Mouse (Mus musculus): Measurements from ENCODE around the gene Rreb1. TPM values are rescaled to one million over a fixed set of nuclear protein-coding genes. Genes with fewer than 3 reads are reported as not detected.

Gene Rreb1
- total RNA-seq, 2 experiments from 2014 or later, result 17.1 to 20.8 TPM

DNA sequence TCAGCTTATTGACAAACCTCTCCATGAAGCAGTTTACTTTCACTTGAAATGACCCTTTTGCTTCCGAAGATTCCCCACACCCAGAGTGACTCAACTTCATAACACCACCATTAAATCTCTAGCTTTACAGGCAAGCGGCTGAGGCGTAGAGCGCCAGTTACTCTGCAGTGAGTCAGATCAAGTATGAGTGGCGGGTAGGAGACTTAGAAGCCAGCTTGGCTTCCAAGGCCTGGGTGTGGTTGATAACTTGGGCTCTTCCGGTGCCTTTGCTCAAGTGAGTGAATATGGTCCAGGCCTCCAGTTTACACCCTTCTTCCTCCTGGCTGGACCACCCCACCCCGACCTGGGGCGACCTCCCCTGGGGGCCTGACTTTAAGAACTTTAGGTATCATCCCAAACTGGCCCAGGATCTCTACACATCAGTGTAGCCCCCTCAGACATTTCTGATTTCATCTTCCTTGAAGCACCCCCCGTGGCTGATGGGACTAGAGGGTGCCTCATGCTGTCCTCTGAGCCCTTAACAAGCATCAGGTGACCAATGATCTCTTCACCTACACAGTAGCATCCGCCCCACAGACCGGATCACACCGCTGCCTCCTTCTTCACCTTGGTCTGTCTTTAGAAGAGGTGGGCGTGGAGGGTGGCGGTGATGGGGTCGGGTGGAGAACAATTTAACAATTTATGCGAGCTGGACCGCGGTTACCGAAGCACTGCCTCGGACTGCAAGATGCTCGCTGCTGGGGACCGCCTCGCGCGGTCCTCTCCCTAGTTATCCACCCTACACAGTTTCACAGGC, 651 bp upstream of the Rreb1 start:
- intact Hi-C loops (cut with DNase I), result no loop called here
- no peak for DNase-seq (ENCODE audit: extremely low spot score in 1 of 2, low spot score in 2 of 2)

DNA sequence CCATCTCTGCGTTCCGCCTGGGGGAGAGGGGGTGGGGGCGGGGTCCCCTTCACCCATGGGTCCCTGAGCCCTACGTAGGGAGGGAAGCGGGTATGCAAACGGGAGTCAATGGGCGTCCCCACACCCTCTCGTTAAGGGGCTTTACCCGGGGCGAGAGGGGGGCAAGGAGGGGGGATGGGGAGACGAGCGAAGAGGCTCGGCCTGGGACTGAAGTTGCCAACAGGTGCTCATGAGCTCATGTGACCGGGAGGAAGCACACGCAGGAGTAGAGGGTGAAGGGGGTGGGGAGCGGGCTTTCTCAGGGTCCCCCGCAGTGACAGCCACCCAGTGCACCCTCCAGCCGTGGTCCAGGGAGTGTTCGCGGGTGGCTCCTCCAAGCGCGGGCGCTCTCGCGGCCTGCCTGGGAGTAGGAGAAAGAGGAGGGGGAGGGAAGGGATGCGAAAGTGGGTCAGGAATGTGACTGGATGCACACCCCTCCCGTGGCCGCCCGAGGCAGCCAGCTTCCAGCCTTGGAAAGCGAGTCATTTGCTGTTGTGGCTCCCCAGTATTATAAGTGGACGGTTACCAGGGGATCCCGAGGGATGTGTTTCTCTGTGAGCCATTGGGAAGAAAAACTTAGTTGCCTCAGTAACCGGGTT, 513 bp downstream of the Rreb1 start:
- intact Hi-C loops (cut with DNase I), result no loop called here
- DNase-seq (ENCODE audit: extremely low spot score in 1 of 2, low spot score in 2 of 2), result peak; percentile 16 to 70

DNA sequence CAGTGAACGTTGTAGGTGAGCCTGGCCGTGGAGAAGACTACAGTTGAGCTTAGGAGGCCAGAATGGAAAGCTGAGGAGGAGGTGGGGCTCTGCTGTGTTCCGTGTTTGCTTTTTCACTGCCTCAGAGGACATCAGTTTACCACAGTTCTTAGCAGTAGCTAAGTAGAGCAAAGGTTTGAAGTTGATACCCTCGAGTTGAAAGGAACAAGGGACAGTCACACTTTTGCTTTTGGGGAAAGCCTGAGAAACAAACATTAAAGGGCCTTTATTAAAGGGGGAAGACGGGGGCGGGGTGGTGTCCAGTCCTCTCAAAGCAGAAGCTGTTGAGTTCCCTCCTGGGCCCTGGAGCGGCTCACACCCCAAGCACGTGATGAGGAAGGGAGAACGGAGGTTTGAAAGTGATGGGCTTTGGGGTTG, 1.1 kb downstream of the Rreb1 start:
- DNase-seq (ENCODE audit: extremely low spot score in 1 of 2, low spot score in 2 of 2), result peak in 1 of 2 experiments; percentile 51
- intact Hi-C loops (cut with DNase I), result no loop called here

DNA sequence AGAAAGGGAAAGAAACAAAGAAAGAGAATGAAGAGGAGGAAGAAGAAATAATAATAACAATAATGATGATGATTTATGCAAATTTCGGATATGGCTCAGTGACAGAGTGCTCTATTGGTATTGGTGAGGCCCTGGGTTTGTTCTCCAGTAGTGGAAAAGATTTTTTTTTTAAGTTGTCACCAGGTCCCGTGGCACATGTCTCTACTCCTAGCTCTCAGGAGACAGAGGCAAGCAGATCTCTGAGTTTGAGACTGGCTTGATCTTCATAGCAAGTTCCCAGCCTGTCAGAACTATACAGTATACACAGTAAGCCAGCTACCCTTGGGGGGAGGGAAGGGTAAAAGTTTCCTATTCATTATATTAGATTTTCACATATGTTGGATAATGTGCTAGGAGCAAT, 3.4 kb downstream of the Rreb1 start:
- intact Hi-C loops (cut with DNase I), result no loop called here
- no peak for DNase-seq (ENCODE audit: extremely low spot score in 1 of 2, low spot score in 2 of 2)

DNA sequence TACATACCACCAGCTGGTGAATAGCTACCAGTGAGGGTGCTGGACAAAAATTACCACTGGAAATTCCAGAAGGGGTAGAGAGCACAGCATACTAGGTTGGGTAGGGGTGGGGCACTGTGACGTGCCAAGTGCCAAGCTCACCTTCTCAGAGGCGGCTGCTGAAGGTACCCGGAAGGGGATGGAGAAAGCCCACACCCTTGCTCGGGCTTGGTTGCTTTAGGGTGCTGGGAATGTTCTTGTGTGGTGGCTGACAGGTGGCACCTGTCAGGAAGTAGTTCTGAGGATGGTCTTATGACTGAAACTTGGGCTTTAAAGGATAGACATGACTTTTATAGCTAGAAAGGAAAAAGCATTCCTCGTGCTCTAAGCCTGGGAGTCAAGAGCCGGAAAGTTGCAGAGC, 3.9 kb downstream of the Rreb1 start:
- no peak for DNase-seq (ENCODE audit: extremely low spot score in 1 of 2, low spot score in 2 of 2)
- intact Hi-C loops (cut with DNase I), result no loop called here

DNA sequence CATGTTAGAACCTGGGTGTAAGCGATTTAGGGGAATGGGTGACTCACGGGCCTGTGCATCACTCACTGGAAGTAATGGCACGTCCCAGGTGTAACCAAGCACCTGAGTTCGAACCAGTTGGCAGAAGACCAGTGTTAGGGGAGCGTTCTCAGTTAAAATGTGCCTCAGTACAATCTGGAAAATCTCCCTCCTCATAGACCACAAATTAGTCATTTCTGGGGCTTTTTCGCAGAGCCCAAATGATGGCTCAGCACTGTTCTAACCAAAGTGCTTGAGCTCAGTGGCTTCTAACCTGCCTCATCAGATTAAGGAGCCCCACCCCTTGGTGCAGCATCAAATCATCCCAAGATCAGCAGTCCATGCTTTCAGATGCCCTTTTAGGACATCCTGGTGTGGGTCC, 5.5 kb downstream of the Rreb1 start:
- intact Hi-C loops (cut with DNase I), result no loop called here
- no peak for DNase-seq (ENCODE audit: extremely low spot score in 1 of 2, low spot score in 2 of 2)

DNA sequence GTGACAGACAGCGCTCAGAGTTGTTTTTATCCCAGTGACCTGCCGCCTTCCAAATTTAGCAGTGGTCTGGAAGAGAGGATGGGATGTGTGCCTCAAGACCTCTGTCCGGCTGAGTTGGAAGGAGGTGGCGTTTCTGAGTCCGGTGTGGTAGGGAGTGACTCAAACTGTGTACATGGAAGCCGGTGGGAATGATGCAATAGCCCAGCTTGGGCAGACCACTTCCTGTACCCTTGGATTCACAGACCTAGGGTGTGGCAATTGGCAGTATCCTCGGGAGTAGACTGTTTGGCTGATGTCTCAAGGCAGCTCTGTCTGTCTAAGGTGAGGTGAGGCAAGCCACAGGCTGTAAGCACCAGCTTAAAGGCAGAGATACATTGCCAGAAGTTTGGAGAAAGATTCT, 6.0 kb downstream of the Rreb1 start:
- no peak for DNase-seq (ENCODE audit: extremely low spot score in 1 of 2, low spot score in 2 of 2)
- intact Hi-C loops (cut with DNase I), result no loop called here

DNA sequence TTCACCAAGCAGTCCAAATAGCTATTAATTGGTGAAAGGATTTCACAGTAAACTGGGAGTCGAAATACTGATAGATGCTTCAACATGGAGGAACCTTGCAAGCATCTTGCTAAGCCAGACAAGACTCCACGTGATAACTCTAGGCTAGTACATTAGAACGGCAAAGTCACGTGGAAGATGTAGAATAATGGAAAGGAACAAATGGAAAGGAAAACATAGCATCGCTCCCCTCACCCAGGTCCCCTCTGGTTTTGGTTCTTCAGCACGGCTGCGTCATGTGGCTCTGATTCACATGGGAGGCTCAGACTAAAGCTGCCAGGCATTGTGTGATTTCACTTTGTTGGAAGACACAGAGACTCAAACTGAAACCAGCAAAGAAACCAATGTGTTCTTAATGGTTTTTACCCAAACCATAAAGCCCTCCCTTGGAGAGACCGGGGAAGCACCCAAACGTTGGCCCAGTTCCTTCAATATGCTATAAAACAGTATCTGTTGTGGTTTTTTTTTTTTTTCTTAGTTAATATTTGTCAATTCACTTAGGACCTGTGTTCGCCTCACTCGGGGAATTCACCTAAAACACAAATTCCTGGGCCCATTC, 14.6 kb downstream of the Rreb1 start:
- intact Hi-C loops (cut with DNase I), result no loop called here
- no peak for DNase-seq (ENCODE audit: extremely low spot score in 1 of 2, low spot score in 2 of 2)

DNA sequence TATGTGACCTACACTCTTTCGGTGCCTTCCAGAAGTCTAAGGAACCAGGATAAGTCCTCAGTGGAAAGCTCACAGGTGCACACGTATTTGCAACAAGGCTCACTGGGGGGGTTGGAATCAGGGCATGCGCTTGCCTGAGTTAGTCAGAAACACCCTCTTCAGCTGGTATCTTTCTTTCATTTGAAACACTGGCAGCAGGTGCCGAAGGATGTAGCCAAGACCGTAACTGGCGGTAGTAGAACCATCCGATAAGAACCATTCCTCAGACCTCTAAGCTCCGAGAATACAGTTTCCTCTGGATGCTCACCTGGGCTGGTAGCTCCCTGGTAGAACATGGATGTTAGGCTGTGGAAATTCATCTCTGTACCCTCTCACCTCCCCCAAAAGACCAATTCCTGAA, 20.6 kb downstream of the Rreb1 start:
- intact Hi-C loops (cut with DNase I), result no loop called here
- no peak for DNase-seq (ENCODE audit: extremely low spot score in 1 of 2, low spot score in 2 of 2)

DNA sequence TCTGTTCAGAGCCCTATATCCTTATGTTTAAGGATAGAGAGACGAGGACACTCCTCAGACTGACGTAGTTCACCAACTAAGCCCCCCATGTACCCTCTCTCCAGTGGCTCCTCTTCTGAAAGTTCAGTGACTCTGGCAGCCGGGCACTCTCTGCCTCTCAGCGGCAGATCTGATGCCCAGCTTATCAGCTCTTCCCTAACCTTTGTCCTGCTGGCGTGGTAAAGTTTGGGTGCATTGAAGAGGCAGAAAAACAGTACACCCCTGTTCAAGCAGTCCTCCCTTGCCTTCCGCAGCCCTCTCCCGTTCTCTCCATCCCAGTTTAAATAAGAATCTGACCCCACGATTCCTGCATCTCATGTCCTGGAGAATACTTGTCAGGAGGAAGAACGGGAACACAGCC, 21.2 kb downstream of the Rreb1 start:
- intact Hi-C loops (cut with DNase I), result no loop called here
- no peak for DNase-seq (ENCODE audit: extremely low spot score in 1 of 2, low spot score in 2 of 2)

DNA sequence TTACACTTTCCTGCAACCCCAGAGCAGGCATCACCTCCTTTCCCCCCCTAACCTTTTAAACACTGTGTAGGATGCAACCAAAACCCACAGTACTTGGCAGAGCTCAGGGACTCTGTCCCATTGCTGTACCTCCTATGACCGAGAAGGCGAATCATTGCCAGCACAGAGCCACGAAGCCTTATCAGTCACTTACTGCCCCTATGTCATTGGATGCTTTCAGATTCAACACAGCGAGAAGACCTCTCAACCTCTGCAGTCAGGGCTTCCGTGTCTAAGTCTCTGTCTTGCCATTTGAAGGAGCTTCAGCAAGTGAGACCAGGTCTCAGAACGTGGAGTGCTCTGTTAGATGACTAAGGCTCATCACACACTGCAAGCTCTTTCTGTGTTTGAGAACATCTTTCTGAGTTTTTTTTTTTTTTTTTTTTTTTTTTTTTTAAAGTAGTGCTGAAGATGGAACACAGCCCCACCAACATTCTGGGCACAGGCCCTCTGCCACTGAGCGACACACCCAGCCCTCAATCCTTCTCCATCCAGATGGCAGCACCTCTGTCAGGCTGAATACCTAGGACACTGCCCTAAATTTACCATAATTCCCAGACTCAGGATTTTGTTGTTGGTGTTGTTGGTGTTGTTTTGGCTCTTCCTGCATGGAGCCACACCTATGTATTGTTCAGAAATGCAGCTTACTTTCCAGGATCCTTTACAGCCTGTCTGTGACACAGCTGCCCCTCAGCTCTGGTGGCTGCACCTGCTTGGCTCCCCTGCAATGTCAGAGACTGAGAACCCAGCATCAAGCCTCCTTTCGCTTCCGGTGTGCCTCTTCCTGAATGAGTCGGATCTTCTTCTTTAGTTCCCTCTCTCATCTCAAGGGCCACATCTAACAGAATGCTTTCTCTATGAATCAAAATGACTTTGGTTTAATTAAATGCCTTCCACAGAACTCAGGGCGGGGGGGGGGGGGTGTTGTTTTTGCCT, 23.2 kb downstream of the Rreb1 start:
- intact Hi-C loops (cut with DNase I), result no loop called here
- no peak for DNase-seq (ENCODE audit: extremely low spot score in 1 of 2, low spot score in 2 of 2)

DNA sequence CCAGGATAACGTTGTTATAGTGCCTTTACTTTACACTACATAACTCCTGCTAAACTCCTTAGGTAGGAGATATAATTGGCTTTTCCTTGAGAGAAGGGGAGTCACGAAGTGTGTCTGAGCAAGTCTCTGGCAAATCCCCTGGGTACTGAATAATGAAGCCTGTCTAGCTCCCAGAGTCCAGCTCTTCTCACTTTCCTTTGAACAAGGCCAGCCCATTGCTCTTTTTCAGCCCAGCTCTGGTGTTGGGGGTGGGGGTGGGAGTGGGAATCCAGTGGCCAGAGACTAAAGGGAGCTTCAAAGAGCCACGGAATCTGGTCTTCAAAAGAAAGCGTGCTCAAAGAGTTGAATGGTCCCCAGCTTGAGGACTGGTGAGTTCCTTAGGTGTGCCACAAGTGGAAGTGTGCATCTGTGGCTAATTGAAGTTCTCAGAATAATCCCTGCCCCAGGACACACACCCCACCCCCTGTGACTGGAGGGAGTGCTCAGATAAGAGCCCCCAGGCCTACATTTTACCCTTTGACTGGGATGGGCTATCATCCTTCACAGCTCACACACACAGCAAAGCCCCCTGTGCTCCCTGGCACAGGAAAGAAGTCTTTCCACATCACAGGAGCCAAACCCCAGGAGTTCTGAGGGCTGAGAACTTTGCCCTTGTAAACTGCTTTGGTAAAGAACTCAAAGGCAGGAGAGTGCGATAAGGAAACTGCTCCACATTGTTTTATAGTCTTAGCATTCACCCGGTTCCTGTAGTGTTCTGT, 24.2 kb downstream of the Rreb1 start:
- intact Hi-C loops (cut with DNase I), result no loop called here
- DNase-seq (ENCODE audit: extremely low spot score in 1 of 2, low spot score in 2 of 2), result no peak

DNA sequence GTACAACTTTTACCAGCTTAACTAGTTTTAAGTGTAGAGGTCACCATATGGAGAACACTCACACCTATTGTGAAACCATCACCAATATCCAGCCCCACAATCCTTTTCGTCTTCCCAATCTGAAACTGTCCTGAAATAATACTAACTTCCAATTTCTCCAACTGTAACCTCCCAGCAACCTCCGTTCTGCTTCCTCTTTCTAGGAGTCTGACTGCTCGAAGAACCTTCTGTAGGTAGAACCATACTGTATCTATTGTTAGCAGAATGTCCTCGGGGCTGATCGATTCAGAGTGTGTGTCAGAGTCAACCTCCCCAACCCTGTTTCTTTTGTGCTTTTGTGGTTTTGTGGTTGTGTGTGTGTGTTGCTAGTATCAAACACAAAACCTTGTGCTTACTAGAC, 25.0 kb downstream of the Rreb1 start:
- intact Hi-C loops (cut with DNase I), result no loop called here
- no peak for DNase-seq (ENCODE audit: extremely low spot score in 1 of 2, low spot score in 2 of 2)

DNA sequence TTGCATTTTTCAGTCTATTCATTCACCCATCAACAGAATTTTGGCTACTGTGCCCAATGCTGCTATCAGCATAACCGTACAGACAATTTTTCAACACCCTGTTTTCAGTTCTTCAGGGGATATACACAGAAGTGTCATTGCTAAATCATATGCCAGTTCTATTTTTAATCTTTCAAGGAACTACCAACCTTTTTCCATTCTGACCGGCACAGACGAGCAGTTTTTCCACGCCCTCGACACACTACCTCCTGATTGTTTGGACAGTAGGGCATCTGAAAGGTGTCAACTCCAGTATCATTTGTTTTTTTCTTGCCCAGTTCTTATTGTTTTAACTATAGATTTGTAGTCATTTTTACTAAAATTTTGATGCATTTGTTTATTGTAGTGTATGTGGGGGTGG, 25.8 kb downstream of the Rreb1 start:
- intact Hi-C loops (cut with DNase I), result no loop called here
- DNase-seq (ENCODE audit: extremely low spot score in 1 of 2, low spot score in 2 of 2), result no peak

DNA sequence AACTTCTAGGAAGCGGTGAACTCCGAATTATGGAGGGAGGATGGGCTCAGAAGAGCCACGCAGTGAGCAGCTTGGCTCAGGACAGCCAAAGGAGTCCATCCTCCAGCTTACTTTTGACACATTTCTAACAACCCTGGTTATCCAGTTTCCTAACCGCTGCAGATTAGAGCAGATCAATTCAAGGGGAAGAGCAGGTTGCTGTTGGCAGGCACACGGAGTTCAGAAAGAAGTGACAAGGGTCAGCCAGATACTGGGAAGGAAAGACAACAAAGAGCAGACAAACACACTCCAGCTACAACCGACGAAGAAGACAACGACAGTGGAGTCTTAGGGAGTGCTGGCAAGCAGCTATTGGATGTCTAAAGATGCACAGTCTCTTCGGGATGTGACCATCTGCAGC, 36.8 kb downstream of the Rreb1 start:
- no peak for DNase-seq (ENCODE audit: extremely low spot score in 1 of 2, low spot score in 2 of 2)
- intact Hi-C loops (cut with DNase I), result no loop called here

DNA sequence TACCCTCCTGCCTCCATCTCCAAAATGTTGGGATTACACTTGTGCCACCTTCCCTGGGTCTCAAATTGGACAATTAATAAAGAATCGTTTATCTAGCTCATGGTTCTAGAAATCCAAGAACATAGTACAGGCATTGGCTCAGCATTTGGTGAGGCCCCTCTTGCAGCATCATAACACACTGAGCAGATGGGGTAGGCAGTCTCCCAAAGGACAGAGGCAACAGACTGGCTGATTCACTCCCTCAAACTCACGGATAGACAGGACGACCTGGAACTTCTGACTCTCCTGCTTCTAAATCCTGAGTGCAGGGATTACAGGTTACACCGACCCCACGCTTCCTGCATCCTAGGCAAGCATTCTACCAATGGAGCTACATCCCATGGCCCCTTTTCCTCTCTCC, 38.5 kb downstream of the Rreb1 start:
- no peak for DNase-seq (ENCODE audit: extremely low spot score in 1 of 2, low spot score in 2 of 2)
- intact Hi-C loops (cut with DNase I), result no loop called here

DNA sequence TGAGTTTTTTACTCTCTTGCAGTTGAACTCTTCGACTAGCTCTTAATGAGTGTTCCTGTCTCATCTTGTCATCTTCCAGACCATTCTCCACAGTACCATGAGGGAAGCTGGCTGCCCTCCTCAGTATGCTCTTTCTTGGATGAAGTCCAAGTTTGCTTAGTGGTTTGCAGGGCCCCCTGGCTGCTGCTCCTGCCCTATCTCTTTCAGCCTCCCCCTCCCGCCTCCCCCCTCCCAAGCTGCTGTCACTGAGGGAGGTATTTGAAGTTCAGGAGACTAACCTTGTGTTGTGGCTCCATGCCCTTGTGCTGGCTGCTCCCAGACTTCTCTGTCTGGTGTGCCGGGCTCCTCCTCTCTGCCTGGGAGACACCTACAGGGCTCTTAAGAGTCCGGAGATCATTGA, 43.2 kb downstream of the Rreb1 start:
- intact Hi-C loops (cut with DNase I), result loop anchor here (10.0 kb wide), 3 partner anchors 73 to 157 kb away; no protein-coding TSS in a partner anchor

DNA sequence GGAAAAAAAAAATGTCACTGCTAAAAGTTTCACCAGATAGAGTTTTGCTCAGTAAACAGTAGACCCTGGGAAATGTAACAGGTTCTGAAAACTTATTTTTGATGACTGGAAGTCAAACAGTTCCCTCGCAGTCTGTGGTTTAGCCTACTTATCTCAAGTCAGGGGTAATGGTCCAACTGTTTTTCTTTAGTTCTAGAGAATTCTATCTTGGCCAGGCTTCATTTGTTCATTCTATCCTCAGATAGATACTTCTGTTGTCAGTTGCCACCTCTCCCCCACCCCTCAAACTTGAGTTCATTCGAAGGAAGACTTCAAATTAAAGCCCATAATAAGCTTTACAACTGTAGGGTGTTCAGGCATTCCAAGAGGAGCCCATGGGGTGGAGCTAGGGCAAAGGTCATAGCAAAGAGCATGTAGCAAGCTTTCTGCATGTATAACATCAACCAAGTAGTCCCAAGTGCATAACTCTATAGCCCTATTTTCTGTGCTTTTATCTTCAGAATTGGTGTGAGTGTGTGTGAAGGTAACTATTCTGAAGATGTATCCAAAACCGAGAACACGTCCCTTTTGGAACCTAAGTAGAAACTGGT, 46.2 kb downstream of the Rreb1 start:
- no peak for DNase-seq (ENCODE audit: extremely low spot score in 1 of 2, low spot score in 2 of 2)
- intact Hi-C loops (cut with DNase I), result loop anchor here (10.0 kb wide), 3 partner anchors 70 to 160 kb away; no protein-coding TSS in a partner anchor

More for the DNA sequence above, 43.2 kb downstream of the Rreb1 start:
- DNase-seq (ENCODE audit: extremely low spot score in 1 of 2, low spot score in 2 of 2), result no peak
